Mouse (Mus musculus) kidney, adult 2 months (tissue): ENCODE measurements around the gene Dnajb12.

ENCODE experiments used
- CTCF ChIP-seq: fragments of 200-500 bp; conservative IDR thresholded peaks from 2 replicates; pipeline ENCODE4 v1.5.1; 2011; ENCODE audit warnings: low read depth, mild to moderate bottlenecking, control low read depth, low read length, moderate library complexity, mixed read lengths; ENCODE audit not compliant: insufficient read depth, insufficient read length
- POLR2A ChIP-seq: fragments of 200-500 bp; IDR thresholded peaks from one replicate; pipeline ENCODE4 v1.6.1; 2011; ENCODE audit warnings: low read depth, low read length, control low read depth

DNA sequence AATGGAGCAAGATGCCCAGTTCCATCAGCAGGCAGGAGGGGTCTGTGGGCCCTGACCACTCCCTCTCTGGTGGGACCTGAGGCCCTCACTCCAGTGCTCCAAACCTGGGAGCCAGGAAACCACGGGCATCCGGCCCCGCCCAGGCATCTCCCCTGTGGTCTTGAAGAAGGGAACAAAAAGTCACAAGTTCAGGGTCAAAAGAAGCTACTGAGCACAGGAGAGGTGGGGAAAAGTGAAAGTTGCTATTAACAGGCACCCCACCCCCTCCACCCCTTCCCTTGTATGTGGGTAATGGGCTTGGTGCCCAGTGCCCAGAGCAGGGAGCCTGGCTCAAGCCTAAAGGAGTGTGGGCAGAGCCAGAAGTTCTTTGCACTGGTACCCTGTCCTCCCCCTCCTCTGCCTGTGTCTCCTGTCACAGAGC is 17.6 kb downstream of the Dnajb12 start:
- no peak for TF ChIP-seq CTCF
- TF ChIP-seq POLR2A: no peak
